Mouse (Mus musculus) heart, embryonic 14.5 days (tissue): ENCODE data around the gene Aaas. TPM values are rescaled to one million over a fixed set of nuclear protein-coding genes. Genes with fewer than 3 reads are reported as not detected.
"Not testable (repeated sequence)": the region's sequence is repeated elsewhere in the genome, so short reads cannot be mapped to it uniquely, and the experiment has no call there.

Experiments used
- ATAC-seq: fragments of 200-750 bp; cut with Nextera tagmentation; 2 replicates; pipeline ENCODE4 v1.8.0; 2017; ENCODE audit warnings: low read depth, moderate TSS enrichment; ENCODE audit not compliant: insufficient number of reproducible peaks, insufficient read depth, low FRiP score
- H3K27ac ChIP-seq, 2 experiments: fragments of 200-500 bp in 1 of 2; fragments of 300-500 bp in 1 of 2; sonication (generic) in 1 of 2; replicated peaks in 1 of 2; 2 replicates each; pipeline ENCODE4 v1.5.1; 2012 to 2014; ENCODE audit warnings: low read depth in 2 of 2, low read length in 2 of 2, control low read depth in 1 of 2, mild to moderate bottlenecking in 1 of 2, mixed read lengths in 1 of 2; ENCODE audit not compliant: control insufficient read depth in 1 of 2, insufficient read depth in 1 of 2
- H3K27me3 ChIP-seq: fragments of 300-500 bp; sonication (generic); 2 replicates; pipeline ENCODE4 v1.6.1; 2014; ENCODE audit warnings: mild to moderate bottlenecking, low read length, control low read depth; ENCODE audit not compliant: control insufficient read depth, insufficient read depth
- H3K36me3 ChIP-seq: fragments of 300-500 bp; sonication (generic); 2 replicates; pipeline ENCODE4 v1.6.1; 2014; ENCODE audit warnings: mild to moderate bottlenecking, control low read depth, low read length, mixed read lengths; ENCODE audit not compliant: control insufficient read depth, insufficient read depth
- H3K4me1 ChIP-seq, 2 experiments: fragments of 200-500 bp in 1 of 2; fragments of 300-500 bp in 1 of 2; sonication (generic) in 1 of 2; 2 replicates each; pipeline ENCODE4 v1.6.1; 2012 to 2014; ENCODE audit warnings: low read length in 2 of 2, control low read depth in 1 of 2, mixed read lengths in 1 of 2; ENCODE audit not compliant: control insufficient read depth in 2 of 2, insufficient read depth in 2 of 2
- H3K4me2 ChIP-seq: fragments of 300-500 bp; sonication (generic); 2 replicates; pipeline ENCODE4 v1.6.1; 2014; ENCODE audit warnings: mild to moderate bottlenecking, low read length
- H3K4me3 ChIP-seq, 2 experiments: fragments of 200-500 bp in 1 of 2; fragments of 300-500 bp in 1 of 2; sonication (generic) in 1 of 2; 2 replicates each; pipeline ENCODE4 v1.5.1; 2012 to 2014; ENCODE audit warnings: low read length in 2 of 2, mild to moderate bottlenecking in 2 of 2, control low read depth in 1 of 2, low read depth in 1 of 2, moderate library complexity in 1 of 2; ENCODE audit not compliant: control insufficient read depth in 1 of 2, insufficient read depth in 1 of 2
- H3K9ac ChIP-seq: fragments of 300-500 bp; sonication (generic); 2 replicates; pipeline ENCODE4 v1.6.1; 2014; ENCODE audit warnings: mild to moderate bottlenecking, low read length
- H3K9me3 ChIP-seq: fragments of 300-500 bp; sonication (generic); 2 replicates; pipeline ENCODE4 v1.6.1; 2016; ENCODE audit warnings: low read length, control low read depth; ENCODE audit not compliant: control insufficient read depth
- WGBS: fragments of 180-500 bp; shearing (Covaris S2); extraction: QIAGEN DNeasy Blood & Tissue Kit; methylation state at CpG from one replicate; pipeline ENCODE4 v1.1.7; 2014; 5-methylcytosine and 5-hydroxymethylcytosine counted together
- polyA plus RNA-seq: library from polyadenylated mRNA; unstranded; fragments of >200 nt; fragmentation: Nextera tagmentation; extraction: Ambion mirVana; gene quantifications from 2 replicates; pipeline ENCODE4 v1.2.1, GENCODE M21; 2014

Gene Aaas
- polyA plus RNA-seq, 1 experiment from 2014 or later, result 48.4 TPM

GRCm38 (mm10) chr15:102344490-102344889 lies 6.1 kb downstream of the Aaas start:
- 94% methylated on average over 3 of the region's 3 CpGs for WGBS

GRCm38 (mm10) chr15:102341580-102341979 lies 9.0 kb downstream of the Aaas start:
- Histone ChIP-seq H3K27me3 (no peaks in the 10 kb centered on the region), H3K4me1 (no peaks in the 10 kb centered on the region), H3K4me3 (no peak overlapping the region), H3K9me3 (no peaks in the 10 kb centered on the region), H3K4me2 (no peak overlapping the region), H3K9ac (no peak overlapping the region), H3K36me3 (peaks cover 74% of the 10 kb centered on the region), H3K27ac (no peak overlapping the region)
- no peak for ATAC-seq
- 9% methylated on average over 1 of the region's 1 CpGs for WGBS

More at GRCm38 (mm10) chr15:102344490-102344889, 6.1 kb downstream of the Aaas start:
- Histone ChIP-seq H3K4me2 (no peak overlapping the region), H3K4me1 (peaks cover 0 to 1% of the 10 kb centered on the region in 2 experiments; a peak in 2 of 4 replicates), H3K27me3 (no peaks in the 10 kb centered on the region), H3K9me3 (no peaks in the 10 kb centered on the region), H3K4me3 (no peak overlapping the region), H3K9ac (no peak overlapping the region), H3K27ac (no peak overlapping the region), H3K36me3 (peaks cover 50% of the 10 kb centered on the region)
- no peak for ATAC-seq

GRCm38 (mm10) chr15:102339612-102340011 lies 11.0 kb downstream of the Aaas start:
- no peaks in the 10 kb centered on the region for H3K4me1 ChIP-seq
- H3K9ac ChIP-seq, result no peak overlapping the region
- peaks cover 75% of the 10 kb centered on the region for H3K36me3 ChIP-seq
- no peak overlapping the region for H3K4me3 ChIP-seq
- no peaks in the 10 kb centered on the region for H3K9me3 ChIP-seq
- WGBS, result 65% methylated on average over 5 of the region's 5 CpGs
- H3K4me2 ChIP-seq, result no peak overlapping the region
- no peaks in the 10 kb centered on the region for H3K27me3 ChIP-seq
- no peak overlapping the region for H3K27ac ChIP-seq
- ATAC-seq, result no peak

DNA sequence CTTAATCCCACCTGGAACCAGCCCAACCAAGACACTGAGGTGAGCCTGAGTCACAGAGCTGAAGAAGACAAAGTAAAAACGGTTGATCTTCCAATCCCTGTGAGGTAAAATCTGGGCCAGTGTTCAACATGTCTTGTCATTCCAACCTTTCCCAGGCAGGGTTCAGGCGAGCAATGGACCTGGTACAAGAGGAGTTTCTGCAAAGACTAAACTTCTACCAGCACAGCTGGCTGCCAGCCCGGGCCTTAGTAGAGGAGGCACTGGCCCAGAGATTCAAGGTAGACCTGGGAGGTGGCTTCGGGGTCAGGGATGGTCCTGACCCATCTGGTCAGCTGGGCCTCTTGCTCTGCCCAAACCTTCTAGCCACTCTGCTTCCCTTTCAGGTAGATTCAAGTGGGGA lies 13.6 kb downstream of the Aaas start:
- WGBS, result 82% methylated on average over 4 of the region's 4 CpGs
- no peak for ATAC-seq

GRCm38 (mm10) chr15:102335925-102336324 lies 14.6 kb downstream of the Aaas start:
- not testable (repeated sequence) for ATAC-seq, H3K4me3 ChIP-seq, H3K9ac ChIP-seq, H3K27me3 ChIP-seq, H3K9me3 ChIP-seq, H3K27ac ChIP-seq, H3K4me2 ChIP-seq
- Histone ChIP-seq H3K36me3 (peaks cover 80% of the 10 kb centered on the region), H3K4me1 (peaks cover 7 to 15% of the 10 kb centered on the region in 2 experiments)
- 90% methylated on average over 5 of the region's 5 CpGs for WGBS

More for the DNA sequence above, 13.6 kb downstream of the Aaas start:
- H3K4me1 ChIP-seq, result peaks cover 4 to 11% of the 10 kb centered on the region in 2 experiments
- peaks cover 80% of the 10 kb centered on the region for H3K36me3 ChIP-seq
- no peaks in the 10 kb centered on the region for H3K27me3 ChIP-seq
- H3K9me3 ChIP-seq, result no peaks in the 10 kb centered on the region
- H3K27ac ChIP-seq, result no peak overlapping the region
- H3K4me2 ChIP-seq, result no peak overlapping the region
- H3K4me3 ChIP-seq, result no peak overlapping the region
- no peak overlapping the region for H3K9ac ChIP-seq

- Histone ChIP-seq H3K4me2 (no peak overlapping the region), H3K27me3 (no peaks in the 10 kb centered on the region), H3K9ac (no peak overlapping the region), H3K27ac (no peak overlapping the region), H3K4me3 (no peak overlapping the region), H3K36me3 (peaks cover 80% of the 10 kb centered on the region), H3K4me1 (peaks cover 7 to 15% of the 10 kb centered on the region in 2 experiments), H3K9me3 (no peaks in the 10 kb centered on the region)
- ATAC-seq, result no peak
- 81% methylated on average over 8 of the region's 8 CpGs for WGBS
These were observed 15.3 kb downstream of the Aaas start for GRCm38 (mm10) chr15:102335254-102335653.

- peaks cover 69% of the 10 kb centered on the region for H3K36me3 ChIP-seq
- peak within 1 kb of the TSS; percentile 71 for H3K9ac ChIP-seq
- 0% methylated on average over 30 of the region's 30 CpGs for WGBS
- ATAC-seq, result peak; percentile 70
- no peaks in the 10 kb centered on the region for H3K27me3 ChIP-seq
- peaks cover 9 to 22% of the 10 kb centered on the region in 2 experiments for H3K4me1 ChIP-seq
- no peaks in the 10 kb centered on the region for H3K9me3 ChIP-seq
- H3K4me2 ChIP-seq, result peak within 1 kb of the TSS; percentile 76
- H3K4me3 ChIP-seq, result peak within 1 kb of the TSS; percentile 65 to 78
- H3K27ac ChIP-seq, result peak within 1 kb of the TSS; percentile 28 to 72; a peak in 3 of 4 replicates
These were observed 19.0 kb downstream of the Aaas start, which contains the start of gene Myg1 for GRCm38 (mm10) chr15:102331610-102332015. Gene Myg1, plus strand, starts transcription at chr15:102331709.

GRCm38 (mm10) chr15:102326892-102327291 lies 23.7 kb downstream of the Aaas start:
- Histone ChIP-seq H3K36me3 (peaks cover 57% of the 10 kb centered on the region), H3K27ac (peak overlapping the region in 1 of 2 experiments; percentile 74; a peak in 1 of 4 replicates), H3K9me3 (no peaks in the 10 kb centered on the region), H3K4me3 (peak overlapping the region; percentile 91 to 92; a peak in 3 of 4 replicates), H3K4me2 (peak overlapping the region; percentile 86), H3K9ac (peak overlapping the region; percentile 76), H3K27me3 (no peaks in the 10 kb centered on the region), H3K4me1 (peaks cover 7 to 13% of the 10 kb centered on the region in 2 experiments; a peak in 3 of 4 replicates)
- no peak for ATAC-seq
- 50% methylated on average over 8 of the region's 8 CpGs for WGBS
